Mouse (Mus musculus) stomach, embryonic 16.5 days (tissue): ENCODE data around the gene Il5ra. TPM values are rescaled to one million over a fixed set of nuclear protein-coding genes. Genes with fewer than 3 reads are reported as not detected.

Source experiments
- ATAC-seq: fragments of 200-750 bp; cut with Nextera tagmentation; 2 replicates; pipeline ENCODE4 v1.8.0; 2017; ENCODE audit warnings: moderate number of reproducible peaks, moderate TSS enrichment; ENCODE audit not compliant: insufficient read depth, low FRiP score
- H3K27ac ChIP-seq: fragments of 300-500 bp; sonication (generic); 2 replicates; pipeline ENCODE4 v1.5.1; 2014; ENCODE audit warnings: low read length
- H3K27me3 ChIP-seq: fragments of 300-500 bp; sonication (generic); 2 replicates; pipeline ENCODE4 v1.6.1; 2014; ENCODE audit warnings: low read length, control low read depth, mixed read lengths; ENCODE audit not compliant: control insufficient read depth, insufficient read depth
- H3K36me3 ChIP-seq: fragments of 300-500 bp; sonication (generic); 2 replicates; pipeline ENCODE4 v1.6.1; 2014; ENCODE audit warnings: low read length; ENCODE audit not compliant: control insufficient read depth, insufficient read depth
- H3K4me1 ChIP-seq: fragments of 300-500 bp; sonication (generic); 2 replicates; pipeline ENCODE4 v1.6.1; 2014; ENCODE audit warnings: low read length, control low read depth, mixed read lengths; ENCODE audit not compliant: control insufficient read depth, insufficient read depth
- H3K4me2 ChIP-seq: fragments of 300-500 bp; sonication (generic); 2 replicates; pipeline ENCODE4 v1.6.1; 2014; ENCODE audit warnings: low read depth, low read length, mixed read lengths
- H3K4me3 ChIP-seq: fragments of 300-500 bp; sonication (generic); replicated peaks from 2 replicates; pipeline ENCODE4 v1.5.1; 2014; ENCODE audit warnings: mild to moderate bottlenecking, low read length
- H3K9ac ChIP-seq: fragments of 300-500 bp; sonication (generic); 2 replicates; pipeline ENCODE4 v1.6.1; 2014; ENCODE audit warnings: low read length
- H3K9me3 ChIP-seq: fragments of 300-500 bp; sonication (generic); replicated peaks from 2 replicates; pipeline ENCODE4 v1.6.1; 2016; ENCODE audit warnings: low read length, control low read depth; ENCODE audit not compliant: control insufficient read depth
- WGBS: fragments of 180-500 bp; shearing (Covaris S2); extraction: QIAGEN DNeasy Blood & Tissue Kit; methylation state at CpG from one replicate; pipeline ENCODE4 v1.1.7; 2014; 5-methylcytosine and 5-hydroxymethylcytosine counted together
- polyA plus RNA-seq: library from polyadenylated mRNA; unstranded; fragments of >200 nt; fragmentation: Nextera tagmentation; extraction: Ambion mirVana; gene quantifications from 2 replicates; pipeline ENCODE4 v1.2.1, GENCODE M21; 2015

Il5ra gene
- polyA plus RNA-seq, 1 experiment from 2014 or later, result 0.13 TPM

GRCm38 (mm10) chr6:106745673-106746394, 3.0 kb downstream of the Il5ra start:
- Histone ChIP-seq H3K36me3 (no peaks in the 10 kb centered on the region), H3K4me2 (no peak overlapping the region), H3K27ac (no peak overlapping the region), H3K9me3 (no peaks in the 10 kb centered on the region), H3K4me1 (no peaks in the 10 kb centered on the region), H3K9ac (no peak overlapping the region), H3K4me3 (no peak overlapping the region), H3K27me3 (no peaks in the 10 kb centered on the region)
- WGBS, result 63% methylated on average over 7 of the region's 7 CpGs
- ATAC-seq, result no peak

GRCm38 (mm10) chr6:106743556-106744233, 5.1 kb downstream of the Il5ra start:
- ATAC-seq, result no peak
- Histone ChIP-seq H3K27me3 (no peaks in the 10 kb centered on the region), H3K4me1 (no peaks in the 10 kb centered on the region), H3K9ac (no peak overlapping the region), H3K9me3 (no peaks in the 10 kb centered on the region), H3K36me3 (no peaks in the 10 kb centered on the region), H3K4me3 (no peak overlapping the region), H3K4me2 (no peak overlapping the region), H3K27ac (no peak overlapping the region)
- WGBS, result 78% methylated on average over 7 of the region's 7 CpGs

- WGBS, result 77% methylated on average over 1 of the region's 1 CpGs
Observed at GRCm38 (mm10) chr6:106740244-106740825, 8.5 kb downstream of the Il5ra start.

GRCm38 (mm10) chr6:106738229-106738628, 10.6 kb downstream of the Il5ra start:
- Histone ChIP-seq H3K4me2 (no peak overlapping the region), H3K9me3 (no peaks in the 10 kb centered on the region), H3K4me3 (no peak overlapping the region), H3K27ac (no peak overlapping the region), H3K36me3 (no peaks in the 10 kb centered on the region), H3K9ac (no peak overlapping the region), H3K4me1 (no peaks in the 10 kb centered on the region), H3K27me3 (no peaks in the 10 kb centered on the region)
- no peak for ATAC-seq
- WGBS, result 80% methylated on average over 3 of the region's 3 CpGs

More at GRCm38 (mm10) chr6:106740244-106740825, 8.5 kb downstream of the Il5ra start:
- Histone ChIP-seq H3K9ac (no peak overlapping the region), H3K4me3 (no peak overlapping the region), H3K27me3 (no peaks in the 10 kb centered on the region), H3K4me2 (no peak overlapping the region), H3K36me3 (no peaks in the 10 kb centered on the region), H3K9me3 (no peaks in the 10 kb centered on the region), H3K4me1 (no peaks in the 10 kb centered on the region), H3K27ac (no peak overlapping the region)
- ATAC-seq, result no peak

GRCm38 (mm10) chr6:106732563-106732962, 16.3 kb downstream of the Il5ra start:
- ATAC-seq, result no peak
- Histone ChIP-seq H3K27ac (no peak overlapping the region), H3K36me3 (no peaks in the 10 kb centered on the region), H3K4me1 (no peaks in the 10 kb centered on the region), H3K27me3 (no peaks in the 10 kb centered on the region), H3K9me3 (no peaks in the 10 kb centered on the region), H3K9ac (no peak overlapping the region), H3K4me2 (no peak overlapping the region), H3K4me3 (no peak overlapping the region)
- WGBS, result 75% methylated on average over 4 of the region's 4 CpGs

- Histone ChIP-seq H3K9ac (no peak overlapping the region), H3K9me3 (no peaks in the 10 kb centered on the region), H3K4me3 (no peak overlapping the region), H3K36me3 (no peaks in the 10 kb centered on the region), H3K4me1 (no peaks in the 10 kb centered on the region), H3K4me2 (no peak overlapping the region), H3K27ac (no peak overlapping the region), H3K27me3 (no peaks in the 10 kb centered on the region)
- 61% methylated on average over 4 of the region's 4 CpGs for WGBS
- no peak for ATAC-seq
Observed at GRCm38 (mm10) chr6:106729682-106730314, 19.0 kb downstream of the Il5ra start.

- no peak overlapping the region for H3K27ac ChIP-seq
- no peak for ATAC-seq
- no peaks in the 10 kb centered on the region for H3K36me3 ChIP-seq
- no peak overlapping the region for H3K4me3 ChIP-seq
- H3K27me3 ChIP-seq, result no peaks in the 10 kb centered on the region
- no peaks in the 10 kb centered on the region for H3K4me1 ChIP-seq
- H3K4me2 ChIP-seq, result no peak overlapping the region
- no peaks in the 10 kb centered on the region for H3K9me3 ChIP-seq
- H3K9ac ChIP-seq, result no peak overlapping the region
- 63% methylated on average over 1 of the region's 1 CpGs for WGBS
Observed at GRCm38 (mm10) chr6:106727703-106728102, 21.1 kb downstream of the Il5ra start.

- ATAC-seq, result no peak
- Histone ChIP-seq H3K4me1 (no peaks in the 10 kb centered on the region), H3K27me3 (no peaks in the 10 kb centered on the region), H3K9ac (no peak overlapping the region), H3K27ac (no peak overlapping the region), H3K4me3 (no peak overlapping the region), H3K9me3 (no peaks in the 10 kb centered on the region), H3K36me3 (no peaks in the 10 kb centered on the region), H3K4me2 (no peak overlapping the region)
- 75% methylated on average over 6 of the region's 6 CpGs for WGBS
Observed at GRCm38 (mm10) chr6:106726078-106726477, 22.8 kb downstream of the Il5ra start.

- no peak overlapping the region for H3K27ac ChIP-seq
- no peak overlapping the region for H3K4me3 ChIP-seq
- WGBS, result 81% methylated on average over 4 of the region's 4 CpGs
- H3K9me3 ChIP-seq, result no peaks in the 10 kb centered on the region
- no peak for ATAC-seq
- no peaks in the 10 kb centered on the region for H3K36me3 ChIP-seq
- no peaks in the 10 kb centered on the region for H3K4me1 ChIP-seq
- no peak overlapping the region for H3K9ac ChIP-seq
- no peak overlapping the region for H3K4me2 ChIP-seq
- H3K27me3 ChIP-seq, result no peaks in the 10 kb centered on the region
Observed at GRCm38 (mm10) chr6:106725642-106726041, 23.2 kb downstream of the Il5ra start.
